Mouse (Mus musculus) left cerebral cortex, postnatal 14 days (tissue): ENCODE results near the gene Phlda1. TPM values are rescaled to one million over a fixed set of nuclear protein-coding genes. Genes with fewer than 3 reads are reported as not detected.

Experiments used
- DNase-seq, 2 experiments: peaks; one replicate each; pipeline ENCODE4 v3.0.0; 2021 to 2022; ENCODE audit warnings: low spot score in 2 of 2, mixed read lengths in 1 of 2
- intact Hi-C: fragments of 180-260 bp; cut with DNase I; formaldehyde crosslinking; loops from one replicate; pipeline ENCODE4 v1.15.1; 2025
- total RNA-seq, 2 experiments: library from RNA; stranded (reverse); gene quantifications; 2 replicates each; pipeline ENCODE4 v1.2.3; 2021

Gene Phlda1
- total RNA-seq, 2 experiments from 2014 or later = 31.6 to 32.5 TPM

- DNase-seq = peak; percentile 82 to 89
- intact Hi-C loops = loop anchor here (1.0 to 10.0 kb wide), 2 partner anchors 152 to 454 kb away; no protein-coding TSS in a partner anchor
These were observed 3.0 kb upstream of the Phlda1 start for GRCm38 (mm10) chr10:111503071-111503470.

DNA sequence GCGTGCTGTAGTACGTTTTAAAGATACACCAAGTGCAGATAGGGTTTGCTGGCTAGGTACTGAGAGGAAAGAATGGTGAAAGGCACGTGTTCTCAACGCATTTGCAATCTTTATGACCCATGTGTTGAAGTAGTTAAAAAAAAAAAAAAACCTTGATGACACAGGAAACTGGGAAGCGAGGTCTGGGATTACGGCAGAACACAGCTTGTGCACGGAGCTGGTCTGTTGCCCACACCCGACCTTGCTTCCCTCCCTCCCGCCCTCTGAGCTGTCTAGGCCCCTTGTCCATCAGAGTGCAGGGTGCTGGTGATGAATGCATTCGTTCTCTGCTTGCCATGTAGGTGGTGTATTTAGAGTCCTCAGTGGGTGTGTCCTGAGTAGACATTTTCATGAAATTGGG lies 2.4 kb upstream of the Phlda1 start:
- DNase-seq = no peak
- intact Hi-C loops = loop anchor here (1.0 to 10.0 kb wide), 2 partner anchors 151 to 454 kb away; no protein-coding TSS in a partner anchor

- intact Hi-C loops = loop anchor here (5.0 to 10.0 kb wide), 2 partner anchors 63 to 150 kb away; no protein-coding TSS in a partner anchor
- DNase-seq = no peak
These were observed 1.5 kb upstream of the Phlda1 start for GRCm38 (mm10) chr10:111504606-111505005.

DNA sequence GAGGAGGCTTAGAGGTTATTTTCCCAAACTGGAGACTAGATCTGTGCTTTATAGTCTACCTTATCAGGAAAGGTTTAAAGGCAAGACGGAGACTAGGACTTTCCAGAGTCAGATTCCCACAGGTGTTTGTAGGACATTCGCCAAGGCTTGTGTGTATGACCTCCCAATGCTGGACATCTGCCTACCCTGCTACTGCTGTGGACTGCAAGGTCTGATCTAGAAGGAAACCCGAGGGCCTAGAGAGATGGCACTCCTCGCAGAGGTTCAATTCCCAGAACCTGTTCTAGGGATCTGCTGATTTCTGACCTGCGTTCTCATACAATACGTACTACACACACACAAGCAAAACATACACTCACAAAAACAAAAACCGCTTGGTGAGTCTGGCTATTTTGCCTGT lies 680 bp upstream of the Phlda1 start:
- DNase-seq = no peak
- intact Hi-C loops = loop anchor here (5.0 to 10.0 kb wide), 2 partner anchors 62 to 149 kb away; no protein-coding TSS in a partner anchor

DNA sequence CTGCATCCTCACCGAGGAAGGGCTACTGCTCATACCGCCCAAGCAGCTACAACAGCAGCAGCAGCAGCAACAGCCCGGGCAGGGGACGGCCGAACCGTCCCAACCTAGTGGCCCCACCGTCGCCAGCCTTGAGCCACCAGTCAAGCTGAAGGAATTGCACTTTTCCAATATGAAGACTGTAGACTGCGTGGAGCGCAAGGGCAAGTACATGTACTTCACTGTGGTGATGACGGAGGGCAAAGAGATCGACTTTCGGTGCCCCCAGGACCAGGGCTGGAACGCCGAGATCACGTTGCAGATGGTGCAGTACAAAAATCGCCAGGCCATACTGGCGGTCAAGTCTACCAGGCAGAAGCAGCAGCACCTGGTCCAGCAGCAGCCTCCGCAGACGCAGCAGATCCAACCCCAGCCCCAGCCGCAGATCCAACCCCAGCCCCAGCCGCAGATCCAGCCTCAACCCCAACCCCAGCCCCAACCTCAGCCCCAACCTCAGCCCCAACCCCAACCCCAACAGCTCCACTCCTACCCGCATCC lies 907 bp downstream of the Phlda1 start:
- DNase-seq = peak in 1 of 2 experiments; percentile 42
- intact Hi-C loops = loop anchor here (2.0 to 10.0 kb wide), 3 partner anchors 60 to 418 kb away; no protein-coding TSS in a partner anchor

DNA sequence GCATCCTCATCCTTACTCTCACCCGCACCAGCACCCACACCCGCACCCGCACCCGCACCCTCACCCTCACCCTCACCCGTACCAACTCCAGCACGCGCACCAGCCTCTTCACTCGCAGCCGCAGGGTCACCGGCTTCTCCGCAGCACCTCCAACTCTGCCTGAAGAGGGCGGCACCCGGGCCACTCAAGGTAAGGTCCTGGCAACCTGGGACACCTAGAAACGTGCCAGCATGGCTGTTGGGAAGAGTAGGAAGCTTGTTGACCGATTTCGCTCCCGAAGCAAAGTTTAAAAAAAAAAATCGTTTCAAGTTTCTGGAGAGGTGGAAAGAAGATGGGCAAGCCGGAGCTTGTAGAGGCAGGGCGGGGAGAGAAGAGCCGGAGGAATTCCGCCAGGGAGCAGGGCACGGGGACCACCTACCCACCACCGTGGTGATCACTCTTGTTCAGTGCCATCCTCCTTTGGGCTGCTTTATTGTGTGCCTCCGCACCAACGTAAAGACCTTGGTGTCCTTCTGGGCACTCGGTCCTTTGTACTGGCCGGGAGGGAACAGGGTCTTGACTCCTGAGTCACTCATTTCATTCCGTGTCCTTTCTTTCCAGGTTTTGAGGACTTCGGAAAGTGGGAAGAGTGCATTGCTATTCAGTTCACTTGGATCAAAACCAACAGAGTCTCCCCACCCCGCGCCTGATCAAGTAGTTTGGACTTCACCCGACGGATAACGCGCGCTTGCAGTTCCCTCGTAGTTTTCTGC lies 1.6 kb downstream of the Phlda1 start:
- intact Hi-C loops = loop anchor here (2.0 to 10.0 kb wide), 3 partner anchors 60 to 417 kb away; no protein-coding TSS in a partner anchor
- DNase-seq = peak; percentile 22 to 64

- no peak for DNase-seq
- intact Hi-C loops = loop anchor here (5.0 to 10.0 kb wide), 2 partner anchors 59 to 146 kb away; no protein-coding TSS in a partner anchor
These were observed 2.4 kb downstream of the Phlda1 start for GRCm38 (mm10) chr10:111508324-111509080.

GRCm38 (mm10) chr10:111509103-111509784 lies 3.2 kb downstream of the Phlda1 start:
- DNase-seq = no peak
- intact Hi-C loops = loop anchor here (5.0 to 10.0 kb wide), 2 partner anchors 58 to 146 kb away; no protein-coding TSS in a partner anchor

DNA sequence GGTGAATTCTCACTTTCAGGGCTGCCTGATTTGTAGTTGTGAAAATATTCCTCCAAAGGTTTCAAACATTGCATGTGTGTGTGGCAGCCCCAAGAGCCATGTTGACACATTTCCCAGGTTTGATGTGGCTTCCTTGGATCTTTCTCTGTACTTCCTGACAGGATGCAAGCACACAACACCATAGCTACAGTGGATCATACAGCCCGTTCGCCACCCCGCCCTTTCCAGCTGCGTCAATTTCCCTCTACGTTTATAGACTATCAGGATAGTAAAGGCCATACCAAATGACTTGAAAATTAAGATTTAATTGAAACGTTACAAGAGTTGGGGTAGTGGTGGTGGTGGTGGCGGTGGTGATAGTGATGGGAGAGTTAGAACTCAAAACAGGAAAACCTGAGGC lies 3.9 kb downstream of the Phlda1 start:
- DNase-seq = no peak
- intact Hi-C loops = loop anchor here (5.0 to 10.0 kb wide), 2 partner anchors 57 to 145 kb away; no protein-coding TSS in a partner anchor

- DNase-seq = no peak
These were observed 4.7 kb downstream of the Phlda1 start for GRCm38 (mm10) chr10:111510798-111511197.

DNA sequence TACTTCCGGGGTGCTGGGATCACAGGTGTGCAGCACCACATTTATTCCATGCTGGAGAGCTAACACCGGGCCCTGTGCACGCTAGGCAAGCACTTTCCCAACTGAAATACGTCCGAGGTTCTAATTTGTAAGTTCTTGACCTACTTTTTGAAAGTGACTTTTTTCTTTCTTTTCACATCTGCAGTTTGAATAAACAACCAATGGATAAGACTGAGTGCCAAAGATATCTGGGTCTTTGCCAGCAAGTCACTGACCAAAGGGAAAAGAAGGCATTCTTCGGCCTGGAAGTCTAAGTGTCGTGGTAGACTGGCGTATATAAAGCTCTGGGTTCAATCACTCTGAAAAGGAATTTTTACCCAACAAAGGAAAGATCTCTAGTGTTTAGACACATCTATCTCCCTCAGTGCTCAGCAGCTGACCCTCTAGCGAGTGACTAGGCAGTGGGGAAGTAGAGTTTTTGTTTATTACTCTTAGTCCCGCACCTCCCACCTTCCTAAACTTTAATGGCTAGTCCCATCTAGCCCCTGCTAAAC lies 6.0 kb downstream of the Phlda1 start:
- intact Hi-C loops = no loop called here
- no peak for DNase-seq

More at GRCm38 (mm10) chr10:111510798-111511197, 4.7 kb downstream of the Phlda1 start:
- intact Hi-C loops = no loop called here

DNA sequence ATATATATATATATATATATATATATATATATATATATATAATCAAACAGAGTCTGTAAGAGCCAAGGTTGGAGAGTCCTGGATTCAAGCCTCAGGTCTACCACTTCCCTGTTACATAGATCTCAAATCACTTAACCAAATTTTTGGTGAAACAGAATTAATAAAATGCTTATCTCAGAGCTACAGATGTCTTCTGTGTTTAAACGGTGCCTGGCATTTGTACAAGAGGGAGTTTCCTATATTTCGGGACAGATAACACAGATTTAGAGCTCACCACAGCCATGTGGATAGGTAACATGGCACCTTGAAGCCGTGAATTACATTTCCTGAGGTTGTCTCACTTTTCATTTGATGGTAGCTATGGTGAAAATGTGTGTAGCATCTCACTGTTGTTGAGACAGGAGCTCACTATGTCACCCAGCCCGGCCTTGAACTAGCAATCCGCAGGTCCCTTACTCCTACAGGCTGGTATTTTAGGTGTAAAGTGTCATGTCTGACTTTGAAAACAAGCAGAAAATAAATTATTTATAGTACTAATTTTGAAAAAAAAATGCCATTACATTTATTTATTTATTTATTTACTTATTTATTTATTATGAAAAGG lies 8.3 kb downstream of the Phlda1 start:
- intact Hi-C loops = no loop called here

DNA sequence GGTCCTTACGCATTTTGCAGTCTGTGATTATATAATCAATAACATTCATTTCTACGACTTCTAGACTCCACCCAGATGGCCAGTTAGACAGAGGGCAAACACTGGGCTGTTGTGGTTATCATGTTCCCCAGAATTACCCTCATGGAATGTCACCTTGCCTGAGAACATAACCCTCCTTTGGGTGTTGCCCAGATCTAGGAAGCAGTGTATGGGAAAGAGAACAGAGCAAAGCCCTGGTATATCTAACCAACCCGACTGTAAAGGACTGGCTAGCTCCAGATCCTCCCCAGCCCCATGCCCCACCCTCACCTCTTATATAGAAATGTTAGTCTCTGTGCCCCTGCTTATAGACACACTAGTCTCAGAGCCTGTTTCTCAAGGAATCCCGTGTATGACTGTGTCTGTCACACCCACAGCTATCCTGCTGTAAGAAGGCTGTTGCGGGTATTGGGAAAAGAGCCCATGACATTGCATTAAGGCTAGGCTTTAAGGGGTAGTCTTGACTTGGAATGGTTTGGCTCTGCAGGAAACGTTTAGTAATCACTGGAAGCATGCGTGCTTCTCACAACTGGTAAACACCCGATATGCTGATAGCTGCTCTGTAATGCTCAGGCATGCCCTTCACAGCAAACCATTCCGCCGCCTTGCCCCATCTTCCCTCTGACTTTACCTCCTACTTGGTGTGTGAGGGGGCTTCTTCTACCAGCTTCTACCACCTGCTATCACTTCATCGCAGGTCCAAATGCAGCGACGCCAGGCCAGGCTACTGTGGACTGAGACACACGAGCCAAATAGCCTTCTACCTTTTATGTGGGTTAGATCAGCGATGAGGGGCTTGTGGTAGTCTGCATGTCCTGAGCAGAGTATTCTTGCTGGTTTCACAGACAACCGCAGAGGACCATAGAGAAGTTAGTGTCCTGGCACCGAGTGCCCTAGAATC lies 9.3 kb downstream of the Phlda1 start:
- DNase-seq = no peak
- intact Hi-C loops = no loop called here

More for the DNA sequence above, 8.3 kb downstream of the Phlda1 start:
- DNase-seq = no peak

- intact Hi-C loops = no loop called here
- no peak for DNase-seq
These were observed 10.1 kb downstream of the Phlda1 start for GRCm38 (mm10) chr10:111516172-111516588.

DNA sequence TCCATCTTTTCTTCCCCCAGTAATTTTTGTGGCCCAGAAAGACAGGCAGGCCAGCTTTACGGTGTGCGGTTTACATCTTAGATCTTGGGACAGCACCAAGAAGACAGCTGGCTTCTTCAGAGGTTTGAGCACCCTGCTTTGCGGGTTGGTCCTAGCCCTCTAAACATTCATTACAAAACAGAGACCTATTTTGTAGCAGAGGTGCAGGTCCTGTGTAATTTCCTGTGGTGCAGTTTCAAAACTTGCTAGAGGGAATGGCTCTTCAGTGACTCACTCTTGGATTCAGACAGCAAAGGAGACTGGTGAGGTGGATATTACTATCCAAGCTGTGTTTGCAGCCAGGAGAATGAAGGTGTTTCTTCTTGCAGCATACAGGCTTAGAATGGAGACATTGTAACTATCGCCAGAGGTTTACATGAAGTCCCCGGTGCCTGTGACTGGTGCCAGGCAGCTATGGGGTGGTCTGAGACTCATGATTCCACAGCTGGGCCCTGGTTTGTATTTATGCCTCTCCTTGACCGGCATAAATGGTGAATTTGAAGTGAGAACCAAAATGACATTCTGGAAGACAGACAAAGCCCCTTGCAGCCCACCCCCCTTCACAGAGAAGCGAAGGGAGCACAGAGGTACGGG lies 10.8 kb downstream of the Phlda1 start:
- DNase-seq = no peak
- intact Hi-C loops = no loop called here

GRCm38 (mm10) chr10:111518350-111518749 lies 12.3 kb downstream of the Phlda1 start:
- intact Hi-C loops = no loop called here
- DNase-seq = no peak
